Mouse (Mus musculus) thymus, adult 18-20 months (tissue): Measurements from ENCODE around the gene Cdkn2d.

ENCODE experiments used
- DNase-seq, 2 experiments: peaks; one replicate each; pipeline ENCODE4 v3.0.0; 2022; ENCODE audit warnings: mixed read lengths in 2 of 2

The Cdkn2d gene

GRCm38 (mm10) chr9:21243826-21244427, 47.3 kb downstream of the Cdkn2d start:
- no peak for DNase-seq

DNA sequence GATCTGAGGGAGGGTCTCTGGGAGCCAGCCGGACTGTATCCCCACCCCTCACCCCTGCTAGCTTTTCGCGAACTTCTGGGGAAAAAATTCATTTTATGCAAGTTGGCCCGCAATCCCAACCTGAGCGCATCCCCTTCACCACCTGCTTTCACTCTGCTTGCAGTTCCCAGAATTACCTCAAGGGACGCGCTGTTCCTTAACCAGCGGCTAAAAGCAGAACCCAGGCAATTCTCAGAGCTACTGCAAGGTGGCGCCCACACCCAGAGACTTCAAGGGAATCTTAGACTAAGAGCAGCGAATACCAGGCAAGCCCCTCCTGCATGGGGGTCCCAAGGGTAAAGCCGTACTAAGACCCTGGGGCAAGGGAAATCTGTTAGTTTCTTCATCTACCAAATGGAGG, 49.9 kb downstream of the Cdkn2d start:
- peak; percentile 59 to 70 for DNase-seq

DNA sequence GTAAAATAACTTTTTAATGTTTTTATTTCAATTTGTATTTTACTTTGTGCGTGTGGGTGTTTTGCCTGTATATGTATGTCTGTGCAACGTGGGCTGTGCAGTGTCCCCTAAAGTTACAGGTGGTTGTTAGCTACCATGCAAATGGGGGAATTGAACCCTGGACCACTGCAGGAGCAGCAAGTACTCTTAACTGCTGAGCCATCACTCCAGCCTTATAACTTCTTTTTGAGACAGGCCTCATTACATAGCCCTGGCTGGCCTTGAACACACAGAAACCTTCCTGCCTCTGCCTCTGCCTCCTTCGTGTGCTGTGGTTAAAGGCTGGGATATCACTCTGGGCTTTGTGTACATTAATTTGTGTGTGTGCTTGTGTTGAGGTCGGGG, 51.8 kb downstream of the Cdkn2d start:
- DNase-seq, result no peak

DNA sequence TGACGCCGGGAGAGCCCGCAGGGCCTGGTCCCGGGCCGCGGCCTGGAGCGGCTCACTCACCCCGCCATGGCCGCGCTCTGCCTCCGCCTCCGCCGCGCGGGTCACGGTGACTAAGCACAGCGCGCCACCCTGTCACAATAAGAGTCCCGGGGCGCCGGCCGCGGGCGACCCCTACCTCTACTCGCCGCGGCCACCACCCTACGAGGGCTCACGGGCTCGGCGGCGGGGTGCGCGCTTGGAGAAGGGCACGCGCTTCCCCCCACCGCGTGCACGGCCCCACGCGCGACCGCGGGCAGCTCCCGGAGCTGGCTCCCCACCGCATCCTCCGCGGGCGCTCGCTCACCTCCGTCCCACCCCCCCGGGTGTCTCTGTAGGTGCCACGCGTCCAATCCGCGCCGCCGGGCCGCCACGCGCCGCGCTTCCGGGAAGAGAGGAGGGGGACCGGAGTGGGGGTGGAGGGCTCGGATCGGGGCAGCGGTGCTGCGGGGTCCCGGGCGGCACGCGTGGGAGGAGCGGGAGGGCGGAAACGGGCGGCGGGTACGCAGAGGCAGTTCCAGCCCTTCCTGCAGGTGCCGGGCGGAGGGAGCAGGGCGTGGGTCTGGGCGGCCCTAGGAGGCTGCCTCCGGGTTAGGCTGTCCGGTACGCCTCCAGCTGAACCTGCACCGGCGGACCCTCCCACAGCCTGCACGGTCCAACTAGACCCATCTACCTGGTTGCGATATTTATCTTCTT, 52.3 kb downstream of the Cdkn2d start, which contains the start of gene Keap1:
Gene Keap1, minus strand, starts transcription at position 629 of the 732 bp plus-strand sequence.
- DNase-seq, result peak; percentile 82 to 88
